Mouse (Mus musculus) embryonic facial prominence, embryonic 13.5 days (tissue): ENCODE data around the gene Sh3bgr. TPM values are rescaled to one million over a fixed set of nuclear protein-coding genes. Genes with fewer than 3 reads are reported as not detected.

Experiments
- ATAC-seq: fragments of 200-750 bp; cut with Nextera tagmentation; 2 replicates; pipeline ENCODE4 v1.8.0; 2017; ENCODE audit warnings: low read depth; ENCODE audit not compliant: insufficient number of reproducible peaks, insufficient read depth, low FRiP score, low TSS enrichment
- H3K27ac ChIP-seq: fragments of 300-500 bp; sonication (generic); 2 replicates; pipeline ENCODE4 v1.5.1; 2015; ENCODE audit warnings: moderate library complexity, mild to moderate bottlenecking, inconsistent platforms
- H3K27me3 ChIP-seq: fragments of 300-500 bp; sonication (generic); 2 replicates; pipeline ENCODE4 v1.6.1; 2015; ENCODE audit warnings: mild to moderate bottlenecking, inconsistent platforms
- H3K36me3 ChIP-seq: fragments of 300-500 bp; sonication (generic); 2 replicates; pipeline ENCODE4 v1.6.1; 2015; ENCODE audit warnings: mild to moderate bottlenecking, inconsistent platforms
- H3K4me1 ChIP-seq: fragments of 300-500 bp; sonication (generic); 2 replicates; pipeline ENCODE4 v1.6.1; 2015; ENCODE audit warnings: inconsistent platforms
- H3K4me2 ChIP-seq: fragments of 300-500 bp; sonication (generic); 2 replicates; pipeline ENCODE4 v1.6.1; 2015; ENCODE audit warnings: moderate library complexity, mild to moderate bottlenecking, inconsistent platforms
- H3K4me3 ChIP-seq: fragments of 300-500 bp; sonication (generic); 2 replicates; pipeline ENCODE4 v1.5.1; 2015; ENCODE audit warnings: mild to moderate bottlenecking, inconsistent platforms
- H3K9ac ChIP-seq: fragments of 300-500 bp; sonication (generic); 2 replicates; pipeline ENCODE4 v1.6.1; 2015; ENCODE audit warnings: mild to moderate bottlenecking, inconsistent platforms
- H3K9me3 ChIP-seq: fragments of 300-500 bp; sonication (generic); 2 replicates; pipeline ENCODE4 v1.6.1; 2016; ENCODE audit warnings: inconsistent platforms
- WGBS: fragments of 180-500 bp; shearing (Covaris S2); methylation state at CpG from one replicate; pipeline ENCODE4 v1.1.7; 2015; ENCODE audit warnings: mixed read lengths; 5-methylcytosine and 5-hydroxymethylcytosine counted together
- polyA plus RNA-seq: library from polyadenylated mRNA; unstranded; fragments of >200 nt; fragmentation: Nextera tagmentation; extraction: Ambion mirVana; gene quantifications from 2 replicates; pipeline ENCODE4 v1.2.1, GENCODE M21; 2015

Gene Sh3bgr
- polyA plus RNA-seq, 1 experiment from 2014 or later: 1.4 TPM

GRCm38 (mm10) chr16:96249635-96250034 is 49.4 kb downstream of the Sh3bgr start:
- no peak overlapping the region for H3K9ac ChIP-seq
- no peaks in the 10 kb centered on the region for H3K4me1 ChIP-seq
- no peak overlapping the region for H3K4me3 ChIP-seq
- H3K27ac ChIP-seq: no peak overlapping the region
- no peak for ATAC-seq
- H3K27me3 ChIP-seq: no peaks in the 10 kb centered on the region
- H3K36me3 ChIP-seq: no peaks in the 10 kb centered on the region
- no peak overlapping the region for H3K4me2 ChIP-seq
- 0 out of 2 replicates have a peak, but pooled peaks cover 4% of the 10 kb centered on the region for H3K9me3 ChIP-seq
- WGBS: 67% methylated on average over 7 of the region's 7 CpGs

GRCm38 (mm10) chr16:96252146-96252545 is 51.9 kb downstream of the Sh3bgr start:
- 91% methylated on average over 1 of the region's 1 CpGs for WGBS
- H3K27me3 ChIP-seq: no peaks in the 10 kb centered on the region
- no peak overlapping the region for H3K4me3 ChIP-seq
- H3K4me1 ChIP-seq: no peaks in the 10 kb centered on the region
- no peak for ATAC-seq
- H3K4me2 ChIP-seq: no peak overlapping the region
- H3K9me3 ChIP-seq: 0 out of 2 replicates have a peak, but pooled peaks cover 4% of the 10 kb centered on the region
- H3K27ac ChIP-seq: no peak overlapping the region
- H3K9ac ChIP-seq: no peak overlapping the region
- H3K36me3 ChIP-seq: no peaks in the 10 kb centered on the region

GRCm38 (mm10) chr16:96258429-96258828 is 58.2 kb downstream of the Sh3bgr start:
- no peak for ATAC-seq
- Histone ChIP-seq H3K9me3 (no peaks in the 10 kb centered on the region), H3K27me3 (no peaks in the 10 kb centered on the region), H3K27ac (no peak overlapping the region), H3K4me1 (no peaks in the 10 kb centered on the region), H3K9ac (no peak overlapping the region), H3K4me2 (no peak overlapping the region), H3K36me3 (no peaks in the 10 kb centered on the region), H3K4me3 (no peak overlapping the region)
- WGBS: 89% methylated on average over 8 of the region's 8 CpGs

- WGBS: 75% methylated on average over 2 of the region's 2 CpGs
- ATAC-seq: no peak
Measured at GRCm38 (mm10) chr16:96271736-96272135, 71.5 kb downstream of the Sh3bgr start.

GRCm38 (mm10) chr16:96272929-96273619 is 72.8 kb downstream of the Sh3bgr start:
- Histone ChIP-seq H3K4me3 (no peak overlapping the region), H3K4me2 (no peak overlapping the region), H3K4me1 (no peaks in the 10 kb centered on the region; the same call in 1 of the 2 replicates), H3K36me3 (no peaks in the 10 kb centered on the region), H3K27ac (no peak overlapping the region), H3K9me3 (no peaks in the 10 kb centered on the region), H3K27me3 (no peaks in the 10 kb centered on the region), H3K9ac (no peak overlapping the region)
- no peak for ATAC-seq
- WGBS: 46% methylated on average over 14 of the region's 14 CpGs

More at GRCm38 (mm10) chr16:96271736-96272135, 71.5 kb downstream of the Sh3bgr start:
- H3K27ac ChIP-seq: no peak overlapping the region
- H3K4me3 ChIP-seq: no peak overlapping the region
- no peaks in the 10 kb centered on the region for H3K9me3 ChIP-seq
- H3K4me2 ChIP-seq: no peak overlapping the region
- H3K4me1 ChIP-seq: no peaks in the 10 kb centered on the region; the same call in 1 of the 2 replicates
- H3K27me3 ChIP-seq: no peaks in the 10 kb centered on the region
- H3K36me3 ChIP-seq: no peaks in the 10 kb centered on the region
- H3K9ac ChIP-seq: no peak overlapping the region

DNA sequence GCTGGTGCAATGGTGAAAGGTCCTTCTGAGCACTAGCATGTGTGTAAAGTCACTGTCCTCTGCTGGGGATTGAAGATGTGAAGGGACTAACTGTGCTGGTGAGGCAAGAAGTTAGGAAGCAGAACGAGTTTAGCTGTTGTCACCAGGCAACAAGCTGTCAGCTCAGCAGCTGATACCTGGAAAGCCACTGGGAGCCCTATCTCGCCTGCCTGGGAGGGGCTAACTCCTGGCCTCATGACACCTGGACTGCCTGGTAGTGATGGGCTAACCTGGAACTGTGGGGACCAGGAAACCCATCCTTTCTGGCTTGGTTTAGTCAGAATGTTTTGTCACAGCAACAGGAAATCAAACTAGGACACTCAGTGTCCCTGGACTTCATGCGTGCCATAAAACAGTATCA is 76.3 kb downstream of the Sh3bgr start:
- no peak for ATAC-seq

More for the DNA sequence above, 76.3 kb downstream of the Sh3bgr start:
- Histone ChIP-seq H3K9me3 (no peaks in the 10 kb centered on the region), H3K27ac (no peak overlapping the region), H3K36me3 (no peaks in the 10 kb centered on the region), H3K4me2 (no peak overlapping the region), H3K9ac (no peak overlapping the region), H3K4me3 (no peak overlapping the region), H3K4me1 (peaks cover 12% of the 10 kb centered on the region), H3K27me3 (peaks cover 34% of the 10 kb centered on the region)
- WGBS: 71% methylated on average over 3 of the region's 3 CpGs

Other genes starting within 250 kb of the Sh3bgr start
- gene Psmg1, start 209.5 kb upstream of the Sh3bgr start, polyA plus RNA-seq: 87.5 and 91.7 TPM in 2 replicates
- gene Brwd1, start 117.9 kb upstream of the Sh3bgr start, polyA plus RNA-seq: 113 and 118 TPM in 2 replicates
- gene Hmgn1, start 72.7 kb upstream of the Sh3bgr start, polyA plus RNA-seq: 752 and 768 TPM in 2 replicates
- 59.9 and 61.4 TPM in 2 replicates for gene Wrb, start 55.0 kb upstream of the Sh3bgr start, polyA plus RNA-seq
- 1.7 and 2.0 TPM in 2 replicates for gene Lca5l, start 8.2 kb upstream of the Sh3bgr start, polyA plus RNA-seq
- gene B3galt5, start 35.4 kb downstream of the Sh3bgr start, polyA plus RNA-seq: 0.22 and 0.35 TPM in 2 replicates
- 0.17 TPM in 1 of 2 replicates, not detected in the other for gene Itgb2l, start 243.2 kb downstream of the Sh3bgr start, polyA plus RNA-seq